Mouse (Mus musculus) fibroblast of lung, adult 2 months (primary cell): ENCODE results near the gene Csf2rb2.
"Not testable (repeated sequence)": the region's sequence is repeated elsewhere in the genome, so short reads cannot be mapped to it uniquely, and the experiment has no call there.

ENCODE experiments used
- DNase-seq: peaks from one replicate; pipeline ENCODE4 v3.0.0-alpha.2; 2011; ENCODE audit warnings: low read depth

Gene Csf2rb2

DNA sequence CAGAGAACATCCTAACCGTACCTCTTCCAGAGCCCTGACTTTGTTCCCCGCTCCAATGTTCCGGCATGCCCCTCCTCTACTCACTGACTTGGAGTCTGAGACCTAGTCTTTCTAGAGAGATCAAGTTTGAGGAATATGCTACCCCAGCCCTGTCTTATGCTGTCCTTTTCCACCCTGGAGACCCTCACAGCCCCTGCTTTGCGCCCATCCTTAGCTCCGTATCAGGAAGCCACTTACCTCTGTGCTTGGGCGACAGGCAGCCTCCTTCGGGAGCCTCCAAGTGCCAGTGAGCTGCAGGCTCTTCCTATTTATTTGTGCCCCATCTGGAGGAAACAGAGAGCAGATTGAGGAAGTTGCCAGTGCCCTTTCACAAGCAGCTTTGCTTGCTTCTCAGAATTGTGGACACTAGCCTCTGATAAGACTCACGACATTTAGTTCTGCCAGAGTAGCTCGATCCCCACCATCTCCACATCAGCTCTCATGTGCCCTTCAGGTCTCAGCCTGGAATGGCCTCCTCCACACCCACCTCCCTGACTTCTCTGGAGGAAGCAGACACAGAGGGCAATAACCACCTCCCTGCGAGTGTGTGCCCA, at the start of gene Csf2rb2:
TSS of gene Csf2rb2 (minus strand) at position 381 of the 593 bp plus-strand sequence.
- no peak for DNase-seq

DNA sequence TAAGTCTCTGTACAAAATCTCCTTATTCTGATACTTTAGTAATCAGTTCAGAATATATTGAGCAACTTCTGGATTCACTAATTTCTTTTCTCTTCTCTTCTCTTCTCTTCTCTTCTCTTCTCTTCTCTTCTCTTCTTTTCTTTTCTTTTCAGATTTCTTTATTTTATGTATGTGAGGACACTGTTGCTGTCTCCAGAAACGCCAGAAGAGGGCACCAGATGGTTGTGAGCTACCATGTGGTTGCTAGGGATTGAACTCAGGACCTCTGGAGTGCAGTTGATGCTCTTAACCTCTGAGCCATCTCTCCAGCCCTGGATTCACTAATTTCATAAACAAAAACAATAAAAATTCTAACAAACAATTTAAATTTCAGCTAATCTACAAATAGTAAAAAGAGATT, 49.4 kb upstream of the Csf2rb2 start:
- no peak for DNase-seq

DNA sequence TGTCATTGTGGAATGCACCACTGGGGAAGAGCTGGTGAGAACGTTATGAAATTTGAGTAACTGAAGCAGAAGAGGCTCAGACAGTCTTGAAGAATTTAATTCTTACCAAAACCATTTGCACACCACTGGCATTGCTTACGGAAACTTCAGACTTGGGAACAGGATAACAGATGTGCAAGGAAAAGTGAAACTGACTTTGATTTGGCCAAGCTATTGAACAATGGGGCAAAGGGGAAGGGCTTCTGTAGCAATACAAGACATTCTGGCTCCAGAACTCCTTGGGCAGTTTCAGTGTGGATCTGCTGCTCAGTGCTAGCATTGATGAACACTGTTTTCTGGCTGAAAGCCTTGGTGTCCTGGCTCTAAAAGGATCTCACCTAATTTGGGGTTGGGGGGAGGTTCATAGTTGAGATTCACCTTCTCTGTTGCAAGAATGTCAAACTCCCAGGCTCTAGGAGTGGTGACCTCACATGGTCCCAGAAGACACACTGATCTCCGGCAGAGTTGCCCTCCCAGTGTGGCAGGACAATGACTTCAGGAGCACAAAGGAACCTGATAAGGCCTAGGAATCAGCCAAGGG, 46.2 kb upstream of the Csf2rb2 start:
- no peak for DNase-seq

GRCm38 (mm10) chr15:78344567-78344966, 39.0 kb upstream of the Csf2rb2 start:
- DNase-seq: no peak

GRCm38 (mm10) chr15:78343683-78344082, 38.2 kb upstream of the Csf2rb2 start:
- DNase-seq: no peak

DNA sequence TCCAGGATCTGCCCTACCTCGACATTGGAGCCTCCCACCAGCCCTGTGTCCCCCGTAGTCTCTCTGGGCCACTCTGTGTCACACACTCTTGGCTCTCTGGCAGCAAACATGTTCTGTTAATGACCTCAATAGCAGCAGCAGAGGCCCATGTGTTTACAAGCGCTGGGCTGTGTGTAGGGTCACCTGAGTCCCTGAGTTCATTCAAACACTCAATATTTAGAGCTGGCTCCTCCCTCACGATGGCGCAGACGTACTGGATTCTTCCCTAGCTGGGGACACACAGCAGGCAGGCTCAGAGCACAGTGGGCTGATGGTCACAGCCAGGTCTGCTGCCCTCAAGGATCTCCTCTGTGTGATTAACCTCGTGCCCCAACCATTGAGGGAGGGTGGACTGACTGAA, 35.4 kb upstream of the Csf2rb2 start:
- DNase-seq: not testable (repeated sequence)

GRCm38 (mm10) chr15:78339627-78340423, 34.3 kb upstream of the Csf2rb2 start:
- not testable (repeated sequence) for DNase-seq

DNA sequence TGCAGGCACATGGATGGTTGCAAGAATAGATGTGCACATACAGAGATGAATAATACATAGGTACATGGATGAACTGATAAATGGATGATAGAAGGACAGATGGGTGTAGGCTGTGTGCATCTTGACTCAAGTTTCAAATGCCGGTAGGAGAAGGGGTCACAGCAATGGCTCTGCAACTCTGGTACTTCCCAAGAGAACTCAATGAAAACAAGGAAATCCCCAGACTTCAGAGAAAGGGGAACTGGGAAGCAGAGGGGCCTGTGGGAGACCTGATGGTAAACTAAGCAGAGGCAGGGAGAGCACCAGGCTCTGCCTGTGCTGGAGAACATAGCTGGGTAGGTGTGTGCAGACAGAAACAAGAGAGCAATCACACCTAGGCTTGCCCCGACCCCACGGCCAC, 28.9 kb upstream of the Csf2rb2 start:
- no peak for DNase-seq

DNA sequence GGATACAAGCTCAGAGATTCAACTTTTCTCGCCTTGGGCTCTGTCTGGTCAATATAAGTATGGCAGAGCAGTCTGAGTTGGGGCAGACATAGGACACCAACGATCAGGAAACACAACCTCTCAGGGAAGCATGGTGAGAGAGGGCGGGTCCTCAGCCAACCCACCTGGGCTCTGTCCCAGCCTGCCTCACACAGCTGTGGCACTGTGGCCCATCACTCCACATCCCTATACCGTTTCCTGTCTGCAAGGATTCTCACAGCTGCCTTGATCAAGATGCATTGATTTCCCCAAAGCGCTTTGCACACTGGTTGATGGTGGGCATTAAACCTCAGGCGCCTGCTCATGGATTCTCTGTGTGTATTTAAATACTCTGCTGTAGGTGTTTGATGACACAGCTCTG, 27.5 kb upstream of the Csf2rb2 start:
- no peak for DNase-seq

- no peak for DNase-seq
These were observed 26.2 kb upstream of the Csf2rb2 start for GRCm38 (mm10) chr15:78331523-78332340.

DNA sequence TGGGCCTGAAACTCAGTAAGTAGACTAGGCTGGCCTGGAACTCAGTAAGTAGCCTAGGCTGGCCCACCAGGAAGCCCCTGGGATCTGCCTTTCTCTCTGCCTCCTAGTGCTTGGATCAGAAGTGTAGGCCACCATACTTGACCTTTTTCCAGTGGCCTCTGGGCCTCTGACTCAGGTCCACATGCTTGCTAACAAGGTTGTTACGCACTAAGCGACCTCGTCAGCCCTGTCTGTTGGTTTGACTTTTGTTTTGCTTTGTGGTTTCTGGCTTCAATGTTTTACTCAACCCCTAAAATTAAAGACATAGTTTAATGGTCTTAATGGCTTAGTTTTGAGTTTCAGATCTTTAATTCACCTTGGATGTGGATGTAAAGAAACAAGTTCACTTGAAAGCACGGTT, 25.2 kb upstream of the Csf2rb2 start:
- no peak for DNase-seq

DNA sequence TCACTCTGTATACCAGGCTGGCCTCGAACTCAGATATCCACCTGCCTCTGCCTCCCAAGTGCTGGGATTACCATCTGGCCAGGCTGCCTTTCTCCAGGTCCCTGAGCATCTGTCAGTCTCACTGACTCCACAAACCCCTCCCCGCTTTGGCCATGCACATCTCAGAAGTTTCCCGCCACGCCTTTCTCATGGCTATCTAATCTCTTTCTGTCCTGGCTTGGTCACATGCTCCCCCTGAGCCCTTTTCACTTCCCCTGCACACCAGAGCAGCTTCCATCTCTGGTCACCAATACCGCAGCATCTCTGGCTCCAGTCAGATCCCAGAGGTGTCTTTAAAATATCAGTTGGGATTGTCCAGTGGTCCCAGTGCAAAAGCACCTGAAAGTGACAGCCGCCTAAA, 24.5 kb upstream of the Csf2rb2 start:
- DNase-seq: not testable (repeated sequence)

DNA sequence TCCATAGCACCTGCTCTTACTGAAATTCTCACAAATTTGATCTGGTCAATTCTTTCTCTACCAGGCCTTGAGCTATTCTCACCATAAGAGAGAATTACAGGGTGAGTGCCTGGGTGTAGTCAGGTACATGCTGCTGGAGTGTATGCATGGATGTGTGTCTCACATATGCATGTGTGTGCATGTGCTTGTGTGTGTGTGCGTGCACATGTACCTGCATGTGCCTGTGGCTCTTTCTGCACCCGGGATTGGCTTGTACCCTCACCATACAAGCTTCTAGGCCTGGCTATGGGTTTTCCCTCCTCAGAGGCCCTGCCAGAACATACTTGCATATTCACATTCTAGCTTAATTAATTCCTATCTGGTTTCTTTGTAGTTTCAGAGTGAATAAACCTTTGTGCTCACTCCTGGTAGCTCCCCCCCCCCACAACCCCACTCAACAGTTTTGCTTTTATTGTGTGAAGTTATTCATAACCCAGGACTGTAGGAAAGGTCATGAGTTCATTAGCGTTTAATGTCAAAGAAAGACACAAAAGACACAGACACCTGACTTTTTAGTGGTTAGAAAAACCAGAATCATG, 23.1 kb upstream of the Csf2rb2 start:
- DNase-seq: no peak

DNA sequence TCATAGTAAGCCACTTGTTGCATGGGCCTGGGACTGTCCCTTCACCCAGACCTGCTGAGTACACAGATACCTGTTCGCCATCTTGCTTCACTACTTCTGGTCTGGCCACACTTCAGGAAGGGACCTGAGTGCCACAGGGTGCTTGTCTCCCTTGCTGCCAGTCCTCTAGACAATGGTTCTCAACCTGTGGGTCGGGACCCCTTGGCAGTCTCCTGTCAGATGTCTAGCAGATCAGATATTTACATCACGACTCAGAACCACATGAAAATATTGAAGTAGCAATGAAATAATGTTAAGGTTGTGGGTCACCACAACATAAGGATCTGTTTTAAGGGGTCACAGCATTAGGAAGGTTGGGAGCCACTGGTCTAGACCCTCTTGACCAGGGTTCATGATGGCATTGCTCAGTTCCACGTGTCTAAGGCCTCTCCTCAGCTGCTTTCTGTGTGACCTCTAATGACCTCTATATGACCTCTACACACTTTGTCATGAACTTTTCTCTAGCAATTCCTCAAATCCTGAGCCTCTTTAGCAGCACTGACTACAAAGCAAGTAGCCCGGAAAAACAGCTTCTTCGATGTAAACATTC, 22.3 kb upstream of the Csf2rb2 start:
- DNase-seq: not testable (repeated sequence)

DNA sequence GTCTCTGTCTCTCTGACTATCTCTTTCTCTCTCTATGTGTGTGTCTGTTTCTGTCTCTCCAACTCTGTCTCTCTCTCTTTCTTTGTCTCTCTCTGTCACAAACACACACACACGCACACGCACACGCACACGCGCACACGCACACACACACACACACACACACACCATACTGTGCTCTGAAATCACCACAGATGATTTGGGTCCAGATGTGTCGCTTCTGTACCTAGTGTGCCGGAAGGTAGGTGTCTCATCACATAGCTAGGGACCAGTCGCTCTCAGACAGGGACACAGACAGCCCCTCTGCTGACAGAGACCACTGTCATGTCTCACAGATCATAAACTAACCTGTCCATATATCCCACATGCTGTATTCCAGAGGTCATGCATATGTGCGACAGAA, 21.2 kb upstream of the Csf2rb2 start:
- DNase-seq: no peak

- DNase-seq: no peak
These were observed 20.3 kb upstream of the Csf2rb2 start, which contains the start of gene Csf2rb for GRCm38 (mm10) chr15:78325671-78326339. Gene Csf2rb, plus strand, starts transcription at chr15:78325752.

DNA sequence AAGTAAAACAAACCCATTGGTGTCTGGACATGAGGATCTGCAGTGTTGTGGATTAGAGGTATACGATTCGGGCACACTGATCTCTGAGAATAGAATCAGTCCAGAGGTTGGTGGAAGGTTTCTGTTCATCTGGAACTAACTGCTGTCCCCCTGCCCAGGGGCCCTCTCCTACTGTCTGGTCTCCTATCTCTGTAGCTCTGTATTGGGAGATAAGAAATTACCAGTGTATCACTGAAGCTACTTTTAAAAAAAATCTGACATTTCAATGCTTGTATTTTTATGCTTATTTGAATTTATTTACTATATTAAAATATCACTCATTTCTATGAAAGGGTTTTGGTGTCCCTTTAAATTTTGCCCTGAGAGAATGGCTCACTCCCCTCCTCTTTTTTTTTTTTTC, 18.8 kb upstream of the Csf2rb2 start:
- no peak for DNase-seq

DNA sequence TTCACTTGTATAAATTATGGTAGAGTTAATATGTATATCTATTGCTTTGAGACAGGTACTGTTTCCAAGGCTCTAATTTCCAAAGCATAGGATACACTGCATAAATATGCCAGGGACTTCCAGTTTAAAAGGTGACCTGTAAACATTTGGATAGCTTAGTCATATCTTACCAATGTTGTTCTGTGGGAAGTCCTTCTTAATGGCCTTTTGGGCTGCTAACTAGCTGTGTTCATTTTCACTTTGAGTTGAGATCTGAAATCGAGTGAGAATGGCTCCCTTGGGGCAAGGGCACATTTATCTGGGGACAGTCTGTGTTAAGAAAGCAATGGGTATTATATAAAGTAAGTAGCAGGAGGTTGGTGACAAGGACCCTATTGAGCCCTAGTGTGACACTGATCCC, 17.8 kb upstream of the Csf2rb2 start:
- no peak for DNase-seq

DNA sequence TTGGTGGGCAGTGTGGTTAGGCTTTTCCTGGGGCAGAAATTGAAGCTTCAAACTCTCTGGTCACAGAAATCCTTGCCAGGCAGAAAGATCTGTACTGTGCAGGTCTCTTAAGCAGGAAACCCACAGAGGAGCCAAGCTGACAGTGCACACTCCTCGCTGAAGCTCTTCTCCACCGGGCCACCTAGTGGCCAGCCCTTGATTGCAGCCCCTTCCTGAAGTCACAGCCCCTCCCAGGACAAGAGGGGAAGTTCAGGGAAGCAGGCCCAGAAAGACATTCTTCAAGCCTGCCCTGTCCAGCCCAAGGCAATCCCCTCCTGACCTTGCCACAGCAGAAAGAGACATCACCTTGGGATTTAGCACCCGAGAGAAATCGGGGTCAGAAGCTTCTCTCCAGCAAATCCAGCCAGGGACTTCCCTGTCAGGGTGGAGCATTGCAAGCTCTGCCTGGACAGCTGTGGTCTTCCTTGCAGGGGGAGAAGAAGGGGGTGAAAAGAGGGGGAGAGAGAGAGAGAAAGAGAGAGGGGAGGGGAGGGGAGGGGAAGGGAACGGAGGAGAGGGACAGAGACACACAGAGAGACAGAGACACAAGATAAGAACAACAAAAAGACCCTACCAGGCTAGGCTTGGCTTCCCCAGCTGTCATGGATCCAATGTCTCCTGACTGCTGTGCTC, 15.4 kb upstream of the Csf2rb2 start:
- no peak for DNase-seq

- not testable (repeated sequence) for DNase-seq
These were observed 13.0 kb upstream of the Csf2rb2 start for GRCm38 (mm10) chr15:78318338-78319171.
